Mouse (Mus musculus) bone marrow macrophage, adult 2 months (primary cell): ENCODE results near the gene Rnf11.

Source experiments
- CTCF ChIP-seq: IDR thresholded peaks from 2 replicates; pipeline ENCODE4 v1.5.1; 2012; ENCODE audit warnings: low read depth, mild to moderate bottlenecking, low read length, moderate library complexity
- POLR2A ChIP-seq: IDR thresholded peaks from 2 replicates; pipeline ENCODE4 v1.6.1; 2012; ENCODE audit warnings: mild to moderate bottlenecking, low read depth, low read length, borderline replicate concordance

DNA sequence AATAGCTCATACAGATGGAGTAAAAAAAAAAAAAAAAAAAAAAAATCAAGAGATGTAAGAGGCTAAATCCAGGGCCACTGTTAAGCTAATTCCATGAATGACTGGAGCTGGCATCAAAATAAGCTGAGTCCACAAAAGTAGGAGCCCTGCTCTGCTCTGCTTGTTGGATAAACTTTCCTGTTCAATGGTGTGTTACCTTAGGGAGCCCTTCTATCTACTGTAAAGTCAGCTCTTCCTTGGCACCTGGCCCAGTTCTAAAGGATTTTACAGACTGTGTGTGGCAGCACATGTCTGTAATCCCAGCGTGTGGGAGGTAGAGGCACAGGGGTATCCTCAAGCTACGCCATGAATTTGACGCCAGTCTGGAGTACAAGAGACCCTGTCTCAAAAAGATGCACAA is 43.5 kb downstream of the Rnf11 start:
- TF ChIP-seq CTCF: no peak
- no peak for TF ChIP-seq POLR2A
